Mouse (Mus musculus) limb, embryonic 11.5 days (tissue): ENCODE results near the gene Foxa3. TPM values are rescaled to one million over a fixed set of nuclear protein-coding genes. Genes with fewer than 3 reads are reported as not detected.
A peak's percentile ranks its signal among the peaks of the same experiment; 100 is the strongest.
"Not testable (repeated sequence)": the region's sequence is repeated elsewhere in the genome, so short reads cannot be mapped to it uniquely, and the experiment has no call there.

Experiments used
- ATAC-seq: fragments of 200-750 bp; cut with Nextera tagmentation; 2 replicates; pipeline ENCODE4 v1.8.0; 2017; ENCODE audit warnings: low read depth; ENCODE audit not compliant: insufficient number of reproducible peaks, low FRiP score, low TSS enrichment
- DNase-seq: peaks from one replicate; pipeline ENCODE4 v3.0.0-alpha.2; 2015; ENCODE audit warnings: low spot score
- H3K27ac ChIP-seq: fragments of 300-500 bp; sonication (generic); replicated peaks from 2 replicates; pipeline ENCODE4 v1.5.1; 2014; ENCODE audit warnings: low read depth, mild to moderate bottlenecking, low read length
- H3K27me3 ChIP-seq: fragments of 300-500 bp; sonication (generic); 2 replicates; pipeline ENCODE4 v1.6.1; 2014; ENCODE audit warnings: mild to moderate bottlenecking, low read length, mixed read lengths; ENCODE audit not compliant: control insufficient read depth, insufficient read depth
- H3K36me3 ChIP-seq: fragments of 300-500 bp; sonication (generic); 2 replicates; pipeline ENCODE4 v1.6.1; 2014; ENCODE audit warnings: mild to moderate bottlenecking, low read length, moderate library complexity, mixed read lengths; ENCODE audit not compliant: control insufficient read depth, insufficient read depth
- H3K4me1 ChIP-seq: fragments of 300-500 bp; sonication (generic); 2 replicates; pipeline ENCODE4 v1.6.1; 2014; ENCODE audit warnings: low read length, mixed read lengths; ENCODE audit not compliant: control insufficient read depth, insufficient read depth
- H3K4me2 ChIP-seq: fragments of 300-500 bp; sonication (generic); 2 replicates; pipeline ENCODE4 v1.6.1; 2014; ENCODE audit warnings: low read depth, mild to moderate bottlenecking, moderate library complexity; ENCODE audit not compliant: severe bottlenecking
- H3K4me3 ChIP-seq: fragments of 300-500 bp; sonication (generic); 2 replicates; pipeline ENCODE4 v1.5.1; 2014; ENCODE audit warnings: low read depth, low read length
- H3K9ac ChIP-seq: fragments of 300-500 bp; sonication (generic); 2 replicates; pipeline ENCODE4 v1.6.1; 2014; ENCODE audit warnings: mild to moderate bottlenecking, low read length
- H3K9me3 ChIP-seq: fragments of 300-500 bp; sonication (generic); 2 replicates; pipeline ENCODE4 v1.6.1; 2016; ENCODE audit warnings: low read length; ENCODE audit not compliant: control insufficient read depth
- WGBS: fragments of 180-500 bp; shearing (Covaris S2); extraction: QIAGEN DNeasy Blood & Tissue Kit; methylation state at CpG from one replicate; pipeline ENCODE4 v1.1.7; 2014; 5-methylcytosine and 5-hydroxymethylcytosine counted together
- polyA plus RNA-seq: library from polyadenylated mRNA; unstranded; fragments of >200 nt; fragmentation: Nextera tagmentation; extraction: Ambion mirVana; gene quantifications from 2 replicates; pipeline ENCODE4 v1.2.1, GENCODE M21; 2014

Gene Foxa3
- 0.21 and 0.44 TPM in 2 replicates for polyA plus RNA-seq

DNA sequence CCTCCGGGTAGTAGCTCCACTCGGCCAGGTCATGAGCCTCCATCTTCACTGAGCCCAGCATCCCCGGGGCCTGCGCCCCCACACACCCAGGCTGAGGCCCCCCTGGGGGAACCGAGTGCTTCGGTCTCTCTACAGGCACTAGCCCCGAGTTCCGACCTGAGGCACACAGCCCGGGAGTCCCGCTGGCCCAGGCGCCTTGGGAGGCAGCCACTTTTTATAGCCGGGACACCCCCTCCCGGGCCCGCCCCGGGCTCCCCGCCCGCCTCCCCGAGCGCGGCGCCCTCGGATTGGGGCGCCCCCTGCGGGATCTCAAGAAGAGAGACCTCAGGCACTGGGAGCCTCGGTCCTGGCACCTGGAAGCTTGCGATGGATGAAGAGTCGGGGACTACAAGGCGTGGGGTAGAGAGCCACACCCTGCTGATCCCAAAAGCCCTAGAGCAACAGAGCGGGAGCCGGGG is at the start of gene Foxa3:
Foxa3 (minus strand) TSS at position 182 of the 458 bp plus-strand sequence.
- DNase-seq = peak; percentile 42

DNA sequence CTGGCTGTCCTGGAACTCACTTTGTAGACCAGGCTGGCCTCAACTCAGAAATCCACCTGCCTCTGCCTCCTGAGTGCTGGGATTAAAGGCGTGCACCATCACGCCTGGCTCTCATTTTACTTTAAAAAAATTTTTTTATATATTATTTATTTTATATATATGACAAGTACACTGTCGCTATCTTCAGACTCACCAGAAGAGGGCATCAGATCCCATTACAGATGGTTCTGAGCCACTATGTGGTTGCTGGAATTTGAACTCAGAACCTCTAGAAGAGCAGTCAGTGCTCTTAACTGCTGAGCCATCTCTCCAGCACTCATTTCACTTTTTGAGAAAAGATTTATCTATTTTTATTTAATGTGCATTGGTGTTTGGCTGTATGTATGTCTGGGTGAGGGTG is 47.7 kb upstream of the Foxa3 start:
- not testable (repeated sequence) for ATAC-seq, H3K9ac ChIP-seq, H3K36me3 ChIP-seq, H3K4me1 ChIP-seq, H3K4me3 ChIP-seq, H3K4me2 ChIP-seq, DNase-seq, H3K27ac ChIP-seq, H3K9me3 ChIP-seq
- peaks cover 15% of the 10 kb centered on the region for H3K27me3 ChIP-seq
- WGBS = 53% methylated on average over 3 of the region's 3 CpGs

More for the DNA sequence above, at the start of gene Foxa3:
- peak; percentile 22; the same call in 1 of the 2 replicates for ATAC-seq
- H3K27me3 ChIP-seq = peaks cover 32% of the 10 kb centered on the region
- WGBS = 4% methylated on average over 21 of the region's 30 CpGs
- H3K4me2 ChIP-seq = peak within 1 kb of the TSS; percentile 82
- no peaks in the 10 kb centered on the region for H3K36me3 ChIP-seq
- H3K4me1 ChIP-seq = peaks cover 6% of the 10 kb centered on the region; the same call in 1 of the 2 replicates
- peak within 1 kb of the TSS; percentile 86 for H3K9ac ChIP-seq
- H3K4me3 ChIP-seq = peak within 1 kb of the TSS; percentile 85
- 0 out of 2 replicates have a peak within 1 kb of the TSS, but pooled peaks have one; percentile 47 for H3K27ac ChIP-seq
- no peaks in the 10 kb centered on the region for H3K9me3 ChIP-seq

DNA sequence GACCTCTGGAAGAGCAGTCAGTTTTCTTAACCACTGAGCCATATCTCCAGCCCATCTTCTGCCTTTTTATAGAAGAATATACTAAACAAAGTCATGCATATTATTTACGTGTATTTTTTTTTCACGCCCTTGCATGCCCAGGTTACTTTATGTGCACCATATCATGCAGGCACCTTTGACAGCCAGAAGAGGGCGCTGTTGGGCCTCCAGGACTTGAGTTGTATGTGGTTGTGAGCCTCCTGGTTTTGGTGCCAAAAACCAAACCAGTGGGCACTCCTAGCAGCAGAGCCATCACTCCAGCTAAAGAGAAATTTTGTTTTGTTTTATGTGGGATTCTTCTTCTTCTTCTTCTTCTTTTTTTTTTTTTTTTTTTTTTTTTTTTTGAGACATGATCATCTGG is 46.2 kb upstream of the Foxa3 start:
- DNase-seq = no peak
- Histone ChIP-seq H3K9ac (no peak overlapping the region), H3K4me2 (no peak overlapping the region), H3K27ac (no peak overlapping the region), H3K4me1 (no peaks in the 10 kb centered on the region), H3K4me3 (no peak overlapping the region), H3K27me3 (peaks cover 31% of the 10 kb centered on the region), H3K9me3 (peaks cover 5% of the 10 kb centered on the region), H3K36me3 (no peaks in the 10 kb centered on the region)
- no peak for ATAC-seq
- WGBS = 46% methylated on average over 3 of the region's 3 CpGs

DNA sequence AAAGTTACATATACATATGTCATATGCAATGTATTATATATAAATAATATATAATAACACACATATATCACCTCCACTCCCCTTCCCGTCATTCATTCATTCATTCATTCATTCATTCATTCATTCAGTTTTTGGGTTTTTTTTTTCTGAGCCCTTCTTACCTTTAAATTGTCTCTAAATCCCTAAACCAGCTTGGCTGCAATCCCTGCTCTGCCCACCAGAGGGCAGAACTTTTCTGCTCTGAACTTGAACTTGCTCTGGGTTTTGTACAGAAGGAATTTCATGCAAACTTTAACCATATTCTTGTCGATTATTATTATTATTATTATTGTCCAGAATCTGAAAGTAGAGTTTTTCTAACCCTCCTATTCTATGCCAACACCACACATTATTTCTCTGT is 45.4 kb upstream of the Foxa3 start:
- Histone ChIP-seq H3K4me1 (no peaks in the 10 kb centered on the region), H3K9me3 (peaks cover 5% of the 10 kb centered on the region), H3K4me3 (no peak overlapping the region), H3K36me3 (no peaks in the 10 kb centered on the region), H3K27me3 (peaks cover 36% of the 10 kb centered on the region), H3K27ac (no peak overlapping the region), H3K4me2 (no peak overlapping the region), H3K9ac (no peak overlapping the region)
- ATAC-seq (no peak), DNase-seq (peak; percentile 88)
- 11% methylated on average over 2 of the region's 2 CpGs for WGBS

DNA sequence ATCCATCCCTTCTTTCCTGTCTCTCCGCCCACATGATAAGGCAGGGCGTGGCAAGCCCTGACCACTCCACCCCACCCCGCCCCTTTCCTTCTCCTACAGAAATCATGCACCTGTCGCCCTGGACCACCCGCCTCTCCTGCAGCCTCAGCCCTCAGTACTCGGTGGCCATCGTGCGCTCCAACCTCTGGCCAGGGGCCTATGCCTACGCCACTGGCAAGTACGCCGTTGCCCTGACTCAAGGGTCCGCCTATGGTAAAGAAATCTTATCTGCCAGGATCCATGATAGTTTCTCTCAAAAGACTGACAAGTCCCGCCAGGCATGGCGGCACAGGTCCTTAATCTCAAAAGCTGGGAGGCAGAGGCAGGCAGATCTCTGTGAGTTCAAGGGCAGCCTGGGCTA is 44.6 kb upstream of the Foxa3 start:
- WGBS = 61% methylated on average over 13 of the region's 14 CpGs
- peaks cover 36% of the 10 kb centered on the region for H3K27me3 ChIP-seq
- H3K4me2 ChIP-seq = no peak overlapping the region
- H3K27ac ChIP-seq = no peak overlapping the region
- no peaks in the 10 kb centered on the region for H3K4me1 ChIP-seq
- H3K36me3 ChIP-seq = no peaks in the 10 kb centered on the region
- DNase-seq = no peak
- peaks cover 5% of the 10 kb centered on the region for H3K9me3 ChIP-seq
- H3K9ac ChIP-seq = no peak overlapping the region
- ATAC-seq = no peak
- H3K4me3 ChIP-seq = no peak overlapping the region

DNA sequence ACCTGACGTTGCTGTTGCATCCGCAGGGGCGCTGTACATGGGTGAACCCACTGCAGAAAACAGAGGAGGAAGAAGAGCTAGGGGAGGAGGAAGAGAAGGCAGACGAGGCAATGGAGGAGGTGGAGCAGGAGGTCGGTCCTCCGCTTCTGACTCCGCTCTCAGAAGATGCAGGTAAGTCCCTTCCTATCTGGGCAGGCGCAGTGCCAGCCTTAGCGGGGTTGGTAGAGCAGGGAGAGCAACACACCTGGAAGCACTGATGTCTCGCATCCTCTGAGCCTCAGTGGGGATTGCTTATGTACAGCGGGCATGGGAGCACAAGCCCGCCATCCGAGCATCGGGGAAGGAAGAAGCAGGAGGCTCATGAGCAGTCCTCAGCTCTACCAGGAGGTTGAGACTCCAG is 43.7 kb upstream of the Foxa3 start:
- DNase-seq = no peak
- no peak overlapping the region for H3K4me2 ChIP-seq
- H3K36me3 ChIP-seq = no peaks in the 10 kb centered on the region
- H3K4me1 ChIP-seq = no peaks in the 10 kb centered on the region
- peaks cover 36% of the 10 kb centered on the region for H3K27me3 ChIP-seq
- H3K4me3 ChIP-seq = no peak overlapping the region
- peaks cover 5% of the 10 kb centered on the region for H3K9me3 ChIP-seq
- H3K27ac ChIP-seq = no peak overlapping the region
- ATAC-seq = no peak
- H3K9ac ChIP-seq = no peak overlapping the region
- WGBS = 42% methylated on average over 14 of the region's 14 CpGs

DNA sequence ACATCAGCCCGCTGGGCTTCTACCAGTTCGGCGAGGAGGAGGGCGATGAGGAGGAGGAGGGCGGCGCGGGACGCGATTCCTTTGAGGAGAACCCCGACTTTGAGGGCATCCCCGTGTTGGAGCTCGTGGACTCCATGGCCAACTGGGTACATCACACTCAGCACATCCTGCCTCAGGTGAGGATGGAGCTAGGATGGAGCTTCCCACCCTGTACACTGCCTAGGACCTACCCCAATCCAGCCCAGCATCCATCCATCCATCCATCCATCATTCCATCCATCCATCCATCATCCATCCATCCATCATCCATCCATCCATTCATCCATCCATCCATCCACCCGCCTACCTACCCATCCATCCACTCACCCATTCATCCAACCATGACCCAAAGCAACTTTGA is 42.6 kb upstream of the Foxa3 start:
- peak overlapping the region; percentile 14; the same call in 1 of the 2 replicates for H3K4me3 ChIP-seq
- peaks cover 36% of the 10 kb centered on the region for H3K27me3 ChIP-seq
- no peak overlapping the region for H3K27ac ChIP-seq
- H3K4me2 ChIP-seq = 0 out of 2 replicates have a peak overlapping the region, but pooled peaks have one; percentile 12
- no peaks in the 10 kb centered on the region for H3K4me1 ChIP-seq
- no peak overlapping the region for H3K9ac ChIP-seq
- peaks cover 5% of the 10 kb centered on the region for H3K9me3 ChIP-seq
- ATAC-seq (no peak), DNase-seq (no peak)
- H3K36me3 ChIP-seq = no peaks in the 10 kb centered on the region
- 48% methylated on average over 13 of the region's 13 CpGs for WGBS

DNA sequence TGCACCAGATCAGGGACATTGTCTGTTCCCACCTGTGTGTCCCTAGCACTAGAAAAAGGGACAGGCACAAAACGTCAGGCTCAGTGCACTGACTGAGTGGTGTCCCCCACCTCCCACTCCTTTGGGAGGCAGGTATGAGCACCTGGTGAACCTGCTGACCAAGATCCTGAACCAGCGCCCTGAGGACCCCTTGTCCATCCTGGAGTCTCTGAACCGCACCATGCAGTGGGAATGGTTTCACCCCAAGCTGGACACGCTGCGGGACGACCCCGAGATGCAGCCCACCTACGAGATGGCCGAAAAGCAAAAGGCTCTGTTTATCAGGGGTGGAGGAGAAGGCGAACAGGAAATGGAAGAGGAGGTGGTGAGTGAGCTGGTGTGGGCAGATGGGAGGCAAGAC is 34.1 kb upstream of the Foxa3 start:
- Histone ChIP-seq H3K27me3 (no peaks in the 10 kb centered on the region), H3K4me2 (no peak overlapping the region), H3K9me3 (no peaks in the 10 kb centered on the region; the same call in 1 of the 2 replicates), H3K4me1 (no peaks in the 10 kb centered on the region), H3K36me3 (peaks cover 2% of the 10 kb centered on the region; the same call in 1 of the 2 replicates), H3K9ac (no peak overlapping the region), H3K4me3 (no peak overlapping the region), H3K27ac (no peak overlapping the region)
- ATAC-seq (no peak), DNase-seq (no peak)
- WGBS = 88% methylated on average over 10 of the region's 10 CpGs

DNA sequence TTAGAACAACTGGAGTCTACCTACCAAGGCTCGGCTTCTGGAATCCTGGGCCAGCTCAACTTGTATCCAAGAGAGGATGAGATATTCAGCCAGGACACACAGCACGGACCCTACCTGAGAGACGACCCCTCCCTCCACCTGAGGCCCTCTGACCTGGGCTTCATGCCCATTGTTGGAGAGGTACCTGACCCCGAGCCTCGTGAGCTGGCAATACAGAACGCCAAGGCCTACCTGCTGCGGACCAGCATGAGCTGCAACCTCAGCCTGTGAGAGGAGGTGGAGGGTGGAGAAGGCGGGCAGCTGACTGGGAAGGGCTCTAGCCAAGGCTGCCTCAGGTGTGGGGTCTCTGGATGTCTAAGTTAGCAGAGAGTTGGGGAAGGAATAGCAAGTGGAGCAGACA is 31.8 kb upstream of the Foxa3 start:
- Histone ChIP-seq H3K27me3 (no peaks in the 10 kb centered on the region), H3K4me2 (no peak overlapping the region), H3K9me3 (no peaks in the 10 kb centered on the region; the same call in 1 of the 2 replicates), H3K36me3 (peaks cover 11% of the 10 kb centered on the region), H3K4me3 (no peak overlapping the region), H3K27ac (no peak overlapping the region), H3K9ac (no peak overlapping the region), H3K4me1 (no peaks in the 10 kb centered on the region)
- DNase-seq (no peak), ATAC-seq (no peak)
- WGBS = 88% methylated on average over 8 of the region's 8 CpGs
